Mouse (Mus musculus) ES-E14 (cell line): ENCODE results near the gene Helz2. TPM values are rescaled to one million over a fixed set of nuclear protein-coding genes. Genes with fewer than 3 reads are reported as not detected.
"Not testable (repeated sequence)": the region's sequence is repeated elsewhere in the genome, so short reads cannot be mapped to it uniquely, and the experiment has no call there.

Experiments
- DNase-seq: peaks from one replicate; pipeline ENCODE4 v3.0.0-alpha.2; 2013; ENCODE audit warnings: low read depth, low spot score
- H3K27ac ChIP-seq: 2 replicates; pipeline ENCODE4 v1.5.1; 2012; ENCODE audit warnings: low read depth, mild to moderate bottlenecking, low read length, moderate library complexity, mixed read lengths; ENCODE audit not compliant: poor library complexity, insufficient read depth, severe bottlenecking
- H3K36me3 ChIP-seq: 2 replicates; pipeline ENCODE4 v1.6.1; 2012; ENCODE audit warnings: mild to moderate bottlenecking, low read length, moderate library complexity, mixed read lengths; ENCODE audit not compliant: control insufficient read depth, poor library complexity, insufficient read depth, severe bottlenecking
- H3K4me1 ChIP-seq, 2 experiments: fragments of 150-350 bp in 1 of 2; sonication (generic) in 1 of 2; 2 replicates each; pipeline ENCODE4 v1.6.1; 2012; ENCODE audit warnings: low read length in 2 of 2, mild to moderate bottlenecking in 1 of 2, mixed read lengths in 1 of 2; ENCODE audit not compliant: control insufficient read depth in 2 of 2, insufficient read depth in 2 of 2, poor library complexity in 1 of 2
- H3K4me3 ChIP-seq, 2 experiments: fragments of 150-350 bp in 1 of 2; sonication (generic) in 1 of 2; 2 replicates each; pipeline ENCODE4 v1.5.1; 2012; ENCODE audit warnings: low read length in 2 of 2, low read depth in 1 of 2, mild to moderate bottlenecking in 1 of 2, mixed read lengths in 1 of 2; ENCODE audit not compliant: insufficient read depth in 1 of 2, poor library complexity in 1 of 2, severe bottlenecking in 1 of 2
- H3K9ac ChIP-seq: 2 replicates; pipeline ENCODE4 v1.6.1; 2012; ENCODE audit warnings: low read depth, mild to moderate bottlenecking, low read length, mixed read lengths; ENCODE audit not compliant: poor library complexity, insufficient read depth, severe bottlenecking
- H3K9me3 ChIP-seq: fragments of 150-350 bp; sonication (generic); 2 replicates; pipeline ENCODE4 v1.6.1; 2012; ENCODE audit warnings: low read depth, mild to moderate bottlenecking, low read length; ENCODE audit not compliant: control insufficient read depth, insufficient read depth
- CHD2 ChIP-seq: IDR thresholded peaks from 2 replicates; pipeline ENCODE4 v1.6.1; 2014; ENCODE audit warnings: mild to moderate bottlenecking, low read depth, low read length, inconsistent platforms
- HCFC1 ChIP-seq: IDR thresholded peaks from 2 replicates; pipeline ENCODE4 v1.6.1; 2012; ENCODE audit warnings: low read length, inconsistent platforms, borderline replicate concordance; ENCODE audit not compliant: insufficient read depth
- MAFK ChIP-seq: IDR thresholded peaks from 2 replicates; pipeline ENCODE4 v1.6.1; 2014; ENCODE audit warnings: mild to moderate bottlenecking, low read depth, low read length, inconsistent platforms; ENCODE audit not compliant: insufficient read depth
- ZC3H11A ChIP-seq: IDR thresholded peaks from 2 replicates; pipeline ENCODE4 v1.6.1; 2012; ENCODE audit warnings: low read depth, mild to moderate bottlenecking, inconsistent platforms, low read length, borderline replicate concordance
- ZNF384 ChIP-seq: IDR thresholded peaks from 2 replicates; pipeline ENCODE4 v1.6.1; 2012; ENCODE audit warnings: low read depth, low read length, inconsistent platforms
- in situ Hi-C, 2 experiments: fragments of 600-800 bp; cut with MboI; formaldehyde crosslinking; loops; one replicate each; pipeline ENCODE4 v1.15.1; 2025; ENCODE audit warnings: low sequenced_read_pairs in 2 of 2, inconsistent platforms in 1 of 2; ENCODE audit not compliant: unreplicated experiment in 2 of 2
- total RNA-seq: library from RNA; depleted of rRNA; stranded (reverse); fragments of 300-350 nt; gene quantifications from 2 replicates; pipeline ENCODE4 v1.2.3, GENCODE M21; 2012

The Helz2 gene
- total RNA-seq, 1 experiment = 2.2 TPM

GRCm38 (mm10) chr2:181201606-181202005 is 40.2 kb downstream of the Helz2 start:
- in situ Hi-C loops = no loop called here
- no peaks in the 10 kb centered on the region for H3K9me3 ChIP-seq
- no peak overlapping the region for H3K4me3 ChIP-seq
- no peak overlapping the region for H3K9ac ChIP-seq
- H3K27ac ChIP-seq = no peak overlapping the region
- TF ChIP-seq MAFK = no peak
- no peak for TF ChIP-seq HCFC1
- no peak for TF ChIP-seq ZC3H11A
- no peak for TF ChIP-seq CHD2
- no peak for TF ChIP-seq ZNF384
- DNase-seq = no peak
- peaks cover 0 to 4% of the 10 kb centered on the region in 2 experiments; a peak in 1 of 4 replicates for H3K4me1 ChIP-seq
- no peaks in the 10 kb centered on the region for H3K36me3 ChIP-seq

GRCm38 (mm10) chr2:181196628-181197300 is 45.1 kb downstream of the Helz2 start:
- DNase-seq = no peak
- H3K27ac ChIP-seq = no peak overlapping the region
- TF ChIP-seq HCFC1 (no peak), ZC3H11A (no peak), CHD2 (no peak), ZNF384 (no peak), MAFK (no peak)
- no peaks in the 10 kb centered on the region for H3K36me3 ChIP-seq
- H3K4me3 ChIP-seq = no peak overlapping the region
- H3K9ac ChIP-seq = no peak overlapping the region
- H3K4me1 ChIP-seq = no peaks in the 10 kb centered on the region
- no peaks in the 10 kb centered on the region for H3K9me3 ChIP-seq
- in situ Hi-C loops = no loop called here

GRCm38 (mm10) chr2:181193044-181193443 is 48.8 kb downstream of the Helz2 start:
- in situ Hi-C loops = no loop called here
- Histone ChIP-seq H3K27ac (no peak overlapping the region), H3K9me3 (no peaks in the 10 kb centered on the region), H3K36me3 (peaks cover 6% of the 10 kb centered on the region; the same call in 1 of the 2 replicates), H3K4me3 (no peak overlapping the region), H3K4me1 (peaks cover 2 to 4% of the 10 kb centered on the region in 2 experiments; a peak in 2 of 4 replicates), H3K9ac (no peak overlapping the region)
- TF ChIP-seq CHD2 (no peak), MAFK (no peak), ZC3H11A (no peak), ZNF384 (no peak), HCFC1 (no peak)
- DNase-seq = no peak

GRCm38 (mm10) chr2:181191936-181192335 is 49.9 kb downstream of the Helz2 start:
- no peak for DNase-seq
- no peak for TF ChIP-seq ZNF384
- no peak for TF ChIP-seq MAFK
- no peak for TF ChIP-seq HCFC1
- TF ChIP-seq CHD2 = no peak
- TF ChIP-seq ZC3H11A = no peak
- in situ Hi-C loops = no loop called here

GRCm38 (mm10) chr2:181191385-181191784 is 50.4 kb downstream of the Helz2 start:
- DNase-seq, H3K27ac ChIP-seq, H3K9ac ChIP-seq, H3K9me3 ChIP-seq, H3K4me1 ChIP-seq, H3K4me3 ChIP-seq, in situ Hi-C loops, H3K36me3 ChIP-seq: not testable (repeated sequence)

More at GRCm38 (mm10) chr2:181191936-181192335, 49.9 kb downstream of the Helz2 start:
- H3K4me3 ChIP-seq = no peak overlapping the region
- H3K36me3 ChIP-seq = peaks cover 6% of the 10 kb centered on the region; the same call in 1 of the 2 replicates
- peaks cover 2 to 4% of the 10 kb centered on the region in 2 experiments; a peak in 2 of 4 replicates for H3K4me1 ChIP-seq
- peak overlapping the region; percentile 7; the same call in 1 of the 2 replicates for H3K27ac ChIP-seq
- no peak overlapping the region for H3K9ac ChIP-seq
- no peaks in the 10 kb centered on the region for H3K9me3 ChIP-seq
